Mouse (Mus musculus) T-helper 17 cell (primary cell): ENCODE measurements around the gene Abca1.

Experiments
- in situ Hi-C, 2 experiments: fragments of 300-600 bp; cut with MboI, MseI; formaldehyde crosslinking; loops; 1 replicate in 1 of 2; 2 replicates in 1 of 2; pipeline ENCODE4 v1.15.1; 2025; ENCODE audit warnings: high pct_unique_total_duplicates in 2 of 2

Abca1 gene

GRCm38 (mm10) chr4:53149644-53150043 is 10.1 kb downstream of the Abca1 start:
- in situ Hi-C loops = loop anchor here in 1 of 2 experiments (25.0 kb wide), 1 partner anchor 438 kb away; no protein-coding TSS in a partner anchor

- in situ Hi-C loops = loop anchor here in 1 of 2 experiments (25.0 kb wide), 1 partner anchor 438 kb away; no protein-coding TSS in a partner anchor
Observed at GRCm38 (mm10) chr4:53148817-53149216, 10.9 kb downstream of the Abca1 start.

GRCm38 (mm10) chr4:53147454-53147853 is 12.2 kb downstream of the Abca1 start:
- in situ Hi-C loops = loop anchor here in 1 of 2 experiments (25.0 kb wide), 1 partner anchor 440 kb away; no protein-coding TSS in a partner anchor

GRCm38 (mm10) chr4:53147046-53147445 is 12.6 kb downstream of the Abca1 start:
- in situ Hi-C loops = loop anchor here in 1 of 2 experiments (25.0 kb wide), 1 partner anchor 440 kb away; no protein-coding TSS in a partner anchor

- in situ Hi-C loops = loop anchor here in 1 of 2 experiments (25.0 kb wide), 1 partner anchor 441 kb away; no protein-coding TSS in a partner anchor
Observed at GRCm38 (mm10) chr4:53146227-53146949, 13.3 kb downstream of the Abca1 start.

- in situ Hi-C loops = loop anchor here in 1 of 2 experiments (25.0 kb wide), 1 partner anchor 442 kb away; no protein-coding TSS in a partner anchor
Observed at GRCm38 (mm10) chr4:53145434-53146168, 14.1 kb downstream of the Abca1 start.

- in situ Hi-C loops = loop anchor here in 1 of 2 experiments (25.0 kb wide), 1 partner anchor 443 kb away; no protein-coding TSS in a partner anchor
Observed at GRCm38 (mm10) chr4:53144571-53144970, 15.1 kb downstream of the Abca1 start.

GRCm38 (mm10) chr4:53144021-53144420 is 15.7 kb downstream of the Abca1 start:
- in situ Hi-C loops = loop anchor here in 1 of 2 experiments (25.0 kb wide), 1 partner anchor 443 kb away; no protein-coding TSS in a partner anchor

GRCm38 (mm10) chr4:53140678-53141077 is 19.0 kb downstream of the Abca1 start:
- in situ Hi-C loops = loop anchor here in 1 of 2 experiments (25.0 kb wide), 1 partner anchor 447 kb away; no protein-coding TSS in a partner anchor

- in situ Hi-C loops = loop anchor here in 1 of 2 experiments (25.0 kb wide), 1 partner anchor 448 kb away; no protein-coding TSS in a partner anchor
Observed at GRCm38 (mm10) chr4:53139495-53139894, 20.2 kb downstream of the Abca1 start.

- in situ Hi-C loops = loop anchor here in 1 of 2 experiments (25.0 kb wide), 1 partner anchor 448 kb away; no protein-coding TSS in a partner anchor
Observed at GRCm38 (mm10) chr4:53138974-53139373, 20.7 kb downstream of the Abca1 start.

GRCm38 (mm10) chr4:53137087-53137486 is 22.6 kb downstream of the Abca1 start:
- in situ Hi-C loops = loop anchor here in 1 of 2 experiments (25.0 kb wide), 1 partner anchor 450 kb away; no protein-coding TSS in a partner anchor

- in situ Hi-C loops = loop anchor here in 1 of 2 experiments (25.0 kb wide), 1 partner anchor 452 kb away; no protein-coding TSS in a partner anchor
Observed at GRCm38 (mm10) chr4:53134816-53135215, 24.9 kb downstream of the Abca1 start.

GRCm38 (mm10) chr4:53133995-53134394 is 25.7 kb downstream of the Abca1 start:
- in situ Hi-C loops = loop anchor here in 1 of 2 experiments (25.0 kb wide), 1 partner anchor 453 kb away; no protein-coding TSS in a partner anchor

GRCm38 (mm10) chr4:53131538-53131937 is 28.2 kb downstream of the Abca1 start:
- in situ Hi-C loops = loop anchor here in 1 of 2 experiments (25.0 kb wide), 1 partner anchor 456 kb away; no protein-coding TSS in a partner anchor

- in situ Hi-C loops = loop anchor here in 1 of 2 experiments (25.0 kb wide), 1 partner anchor 456 kb away; no protein-coding TSS in a partner anchor
Observed at GRCm38 (mm10) chr4:53130622-53131517, 28.8 kb downstream of the Abca1 start.

- in situ Hi-C loops = loop anchor here in 1 of 2 experiments (25.0 kb wide), 1 partner anchor 457 kb away; no protein-coding TSS in a partner anchor
Observed at GRCm38 (mm10) chr4:53129716-53130301, 29.9 kb downstream of the Abca1 start.

GRCm38 (mm10) chr4:53127266-53127665 is 32.4 kb downstream of the Abca1 start:
- in situ Hi-C loops = loop anchor here in 1 of 2 experiments (25.0 kb wide), 1 partner anchor 460 kb away; no protein-coding TSS in a partner anchor

- in situ Hi-C loops = loop anchor here in 1 of 2 experiments (25.0 kb wide), 1 partner anchor 461 kb away; no protein-coding TSS in a partner anchor
Observed at GRCm38 (mm10) chr4:53126794-53127193, 32.9 kb downstream of the Abca1 start.
